Mouse (Mus musculus) cerebellum, adult 11-12 months (tissue): Measurements from ENCODE around the gene Plin3.

ENCODE experiments used
- DNase-seq: peaks from one replicate; pipeline ENCODE4 v3.0.0; 2022

Gene Plin3

DNA sequence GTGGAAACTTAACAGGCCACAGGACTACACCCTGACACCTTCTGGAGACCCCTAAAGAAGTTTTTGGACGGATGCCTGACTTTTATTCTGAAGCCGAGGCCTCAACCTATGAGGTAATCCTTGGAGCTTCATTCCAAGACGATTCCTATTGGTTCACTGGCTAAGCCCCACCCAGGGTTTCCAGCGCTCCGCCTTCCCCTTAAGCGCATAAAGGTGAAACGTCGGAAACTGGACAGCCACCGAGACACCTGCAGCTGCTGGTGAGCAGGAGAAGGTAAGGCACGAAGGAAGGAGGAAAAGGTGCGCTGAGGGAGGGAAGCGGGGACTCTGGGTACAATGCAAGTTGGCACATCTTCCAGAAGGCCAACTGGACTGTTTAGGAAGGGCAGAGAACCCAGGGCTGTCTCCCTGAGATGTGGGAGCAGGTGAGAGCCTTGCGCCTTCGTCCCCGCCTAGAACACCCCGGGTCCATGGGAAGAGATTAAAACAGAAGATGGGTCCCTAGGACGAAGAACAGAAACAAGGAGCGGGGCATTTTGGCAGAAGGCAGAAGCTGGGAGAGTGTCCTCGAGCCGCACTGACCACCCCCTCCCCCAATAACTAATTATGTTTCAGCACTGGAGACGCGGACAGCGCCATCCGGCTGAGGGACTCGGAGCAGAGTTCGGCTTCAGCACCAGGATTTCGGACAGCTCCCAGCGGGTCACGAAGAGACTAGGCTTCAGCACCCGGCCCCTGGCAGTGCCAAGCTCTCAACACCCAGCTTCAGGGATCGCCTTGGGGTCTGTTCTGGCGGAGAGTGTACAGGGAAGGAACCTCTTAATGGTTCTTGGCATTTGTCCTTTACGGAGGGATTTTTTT, 50.9 kb downstream of the Plin3 start:
- peak; percentile 91 for DNase-seq

DNA sequence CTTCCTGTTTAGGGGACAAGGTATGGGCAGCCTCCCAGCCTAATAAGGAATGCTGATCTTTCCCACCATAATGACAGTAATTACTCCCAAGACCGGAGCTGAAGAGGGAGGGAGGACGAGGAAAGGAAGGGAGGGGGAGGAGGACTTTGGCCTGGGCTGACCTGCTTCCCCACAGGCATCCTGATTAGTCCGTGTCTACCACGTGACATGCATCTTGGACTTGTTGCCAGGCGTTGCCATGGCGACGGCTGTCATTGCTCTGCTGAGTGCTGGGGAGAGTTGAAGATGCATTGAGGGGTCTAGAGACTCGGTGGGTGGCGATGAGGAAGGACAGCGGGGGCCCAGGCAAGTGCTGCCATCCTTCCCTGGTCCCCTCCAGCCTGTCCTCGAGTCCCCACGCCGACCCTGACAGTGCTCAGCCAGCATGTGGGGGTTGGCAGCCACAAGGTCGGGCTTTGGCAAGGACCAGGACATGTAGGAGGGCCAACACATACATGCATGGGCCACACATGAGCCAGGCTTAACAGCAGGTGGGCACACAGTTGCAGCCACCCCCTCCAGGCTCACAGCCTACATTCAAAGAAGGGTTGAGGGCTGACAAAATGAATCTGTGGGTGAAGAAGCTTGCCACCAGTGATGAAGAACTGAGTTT, 58.7 kb downstream of the Plin3 start:
- DNase-seq = peak; percentile 94

DNA sequence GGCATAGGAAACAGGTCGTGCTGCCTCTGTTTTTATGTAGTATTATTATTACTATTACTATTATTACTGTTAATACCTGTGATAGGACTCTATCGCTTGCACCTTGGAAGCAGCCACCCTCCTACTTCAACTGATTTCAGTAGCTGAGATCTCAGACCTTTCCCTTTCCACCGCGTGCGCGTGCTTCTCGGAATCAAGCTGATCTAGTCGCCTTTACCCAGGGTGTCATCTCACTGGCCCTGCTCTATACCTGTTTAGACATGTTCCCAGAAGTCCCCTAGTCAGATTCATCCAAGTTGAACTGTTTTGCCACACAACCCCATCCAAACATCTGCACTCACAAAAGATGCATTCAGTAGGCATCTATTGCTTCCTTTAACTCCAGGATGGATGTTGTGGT, 59.3 kb downstream of the Plin3 start:
- no peak for DNase-seq

DNA sequence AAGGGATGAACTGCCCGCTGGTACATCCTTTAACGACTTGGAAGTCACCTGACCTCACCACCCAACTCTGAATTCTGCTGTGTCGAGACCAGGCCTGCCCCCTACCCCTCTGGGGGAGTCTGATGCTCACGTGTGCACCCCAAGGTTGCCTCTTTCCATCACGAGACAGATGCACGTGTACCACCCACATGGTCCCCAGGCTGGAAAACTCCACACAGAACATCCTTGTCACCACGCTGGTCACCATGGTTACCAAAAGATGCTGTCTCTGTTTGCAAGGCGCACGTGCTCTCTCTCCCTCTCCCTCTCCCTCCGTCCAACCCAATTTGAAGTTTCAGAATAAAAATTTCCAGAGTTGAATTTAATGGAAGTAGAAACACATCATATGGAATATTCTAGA, 62.7 kb downstream of the Plin3 start:
- DNase-seq = no peak
